Comparison of ENCODE assay signal across 22 mouse cellular contexts in genomic region chr17:12273032-12273431, GRCm38 (mm10).
"Had no signal": no experiment of that assay in that cellular context is flagged by ENCODE, and none has a peak within 500 bp of the region (broad histone marks: within the 10 kb centered on the region; RNA-seq: fewer than 3 reads in every experiment).

No protein-coding gene starts in this region.

- DNase-seq: gastrocnemius, adult 2 months; gastrocnemius, postnatal 10 days; gastrocnemius, postnatal 25 days; heart, adult 18-20 months; heart, postnatal 10 days; kidney, adult 18-20 months; kidney, adult 8-10 months; kidney, postnatal 14 days; kidney, postnatal 36 days; layer of hippocampus, adult 9-11 months; layer of hippocampus, postnatal 36 days; left cerebral cortex, postnatal 4 days had no signal

- ATAC-seq: forebrain, embryonic 16.5 days; hindbrain, postnatal 0 days; liver, embryonic 12.5 days had no signal

- H3K9ac ChIP-seq: heart, embryonic 12.5 days; hindbrain, embryonic 13.5 days; hindbrain, embryonic 15.5 days; limb, embryonic 13.5 days; limb, embryonic 15.5 days; liver, embryonic 12.5 days; liver, embryonic 14.5 days had no signal

- H3K27me3 ChIP-seq: heart, embryonic 12.5 days; hindbrain, embryonic 13.5 days; hindbrain, embryonic 15.5 days; limb, embryonic 13.5 days; limb, embryonic 15.5 days; liver, embryonic 12.5 days had no signal

- H3K4me3 ChIP-seq: gastrocnemius, adult 2 months; heart, embryonic 10.5 days; heart, embryonic 12.5 days; hindbrain, embryonic 13.5 days; hindbrain, embryonic 15.5 days; limb, embryonic 13.5 days; limb, embryonic 15.5 days; liver, embryonic 12.5 days had no signal

- H3K27ac ChIP-seq: gastrocnemius, adult 2 months; heart, embryonic 10.5 days; hindbrain, embryonic 13.5 days; hindbrain, embryonic 15.5 days; hindbrain, postnatal 0 days; limb, embryonic 13.5 days; limb, embryonic 15.5 days; liver, embryonic 12.5 days; liver, embryonic 14.5 days had no signal

- H3K9me3 ChIP-seq: heart, embryonic 10.5 days; heart, embryonic 12.5 days; hindbrain, embryonic 13.5 days; hindbrain, embryonic 15.5 days; limb, embryonic 13.5 days; limb, embryonic 15.5 days; liver, embryonic 12.5 days had no signal

- H3K4me2 ChIP-seq: heart, embryonic 12.5 days; hindbrain, embryonic 13.5 days; hindbrain, embryonic 15.5 days; limb, embryonic 13.5 days; limb, embryonic 15.5 days; liver, embryonic 12.5 days had no signal
